Mouse (Mus musculus) neural tube, embryonic 11.5 days (tissue): ENCODE data around the gene Tbcb. TPM values are rescaled to one million over a fixed set of nuclear protein-coding genes. Genes with fewer than 3 reads are reported as not detected.
"Not testable (repeated sequence)": the region's sequence is repeated elsewhere in the genome, so short reads cannot be mapped to it uniquely, and the experiment has no call there.

Source experiments
- ATAC-seq: fragments of 200-750 bp; cut with Nextera tagmentation; 2 replicates; pipeline ENCODE4 v1.8.0; 2017; ENCODE audit warnings: moderate number of reproducible peaks, mild to moderate bottlenecking, moderate TSS enrichment, moderate library complexity; ENCODE audit not compliant: insufficient read depth, low FRiP score, low TSS enrichment
- DNase-seq: peaks from one replicate; pipeline ENCODE4 v3.0.0-alpha.2; 2015; ENCODE audit warnings: low spot score
- H3K27ac ChIP-seq: fragments of 300-500 bp; sonication (generic); 2 replicates; pipeline ENCODE4 v1.5.1; 2014; ENCODE audit warnings: low read depth, mild to moderate bottlenecking, low read length
- H3K27me3 ChIP-seq: fragments of 300-500 bp; sonication (generic); 2 replicates; pipeline ENCODE4 v1.6.1; 2014; ENCODE audit warnings: mild to moderate bottlenecking, low read length, mixed read lengths; ENCODE audit not compliant: control insufficient read depth, insufficient read depth
- H3K36me3 ChIP-seq: fragments of 300-500 bp; sonication (generic); 2 replicates; pipeline ENCODE4 v1.6.1; 2014; ENCODE audit warnings: mild to moderate bottlenecking, low read length, moderate library complexity, mixed read lengths; ENCODE audit not compliant: control insufficient read depth, insufficient read depth
- H3K4me1 ChIP-seq: fragments of 300-500 bp; sonication (generic); 2 replicates; pipeline ENCODE4 v1.6.1; 2014; ENCODE audit warnings: low read length, mixed read lengths; ENCODE audit not compliant: control insufficient read depth, insufficient read depth
- H3K4me2 ChIP-seq: fragments of 300-500 bp; sonication (generic); 2 replicates; pipeline ENCODE4 v1.6.1; 2014; ENCODE audit warnings: low read depth, mild to moderate bottlenecking, moderate library complexity
- H3K4me3 ChIP-seq: fragments of 300-500 bp; sonication (generic); 2 replicates; pipeline ENCODE4 v1.5.1; 2014; ENCODE audit warnings: low read depth, low read length
- H3K9ac ChIP-seq: fragments of 300-500 bp; sonication (generic); 2 replicates; pipeline ENCODE4 v1.6.1; 2014; ENCODE audit warnings: mild to moderate bottlenecking, low read length
- H3K9me3 ChIP-seq: fragments of 300-500 bp; sonication (generic); 2 replicates; pipeline ENCODE4 v1.6.1; 2016; ENCODE audit warnings: low read length; ENCODE audit not compliant: control insufficient read depth
- WGBS: fragments of 180-500 bp; shearing (Covaris S2); extraction: QIAGEN DNeasy Blood & Tissue Kit; methylation state at CpG from one replicate; pipeline ENCODE4 v1.1.7; 2014; 5-methylcytosine and 5-hydroxymethylcytosine counted together
- polyA plus RNA-seq: library from polyadenylated mRNA; unstranded; fragments of >200 nt; fragmentation: Nextera tagmentation; extraction: Ambion mirVana; gene quantifications from 2 replicates; pipeline ENCODE4 v1.2.1, GENCODE M21; 2014

Gene Tbcb
- polyA plus RNA-seq, 1 experiment from 2014 or later, result 302 TPM

- Histone ChIP-seq H3K27me3 (no peaks in the 10 kb centered on the region), H3K27ac (no peak overlapping the region), H3K36me3 (peaks cover 2% of the 10 kb centered on the region), H3K9ac (no peak overlapping the region), H3K4me2 (no peak overlapping the region), H3K4me3 (no peak overlapping the region), H3K9me3 (no peaks in the 10 kb centered on the region), H3K4me1 (no peaks in the 10 kb centered on the region)
- DNase-seq, result no peak
- ATAC-seq, result no peak
- WGBS, result 91% methylated on average over 3 of the region's 3 CpGs
Observed at GRCm38 (mm10) chr7:30266780-30267179, 34.7 kb upstream of the Tbcb start.

GRCm38 (mm10) chr7:30265935-30266334 lies 33.9 kb upstream of the Tbcb start:
- peaks cover 5% of the 10 kb centered on the region for H3K36me3 ChIP-seq

DNA sequence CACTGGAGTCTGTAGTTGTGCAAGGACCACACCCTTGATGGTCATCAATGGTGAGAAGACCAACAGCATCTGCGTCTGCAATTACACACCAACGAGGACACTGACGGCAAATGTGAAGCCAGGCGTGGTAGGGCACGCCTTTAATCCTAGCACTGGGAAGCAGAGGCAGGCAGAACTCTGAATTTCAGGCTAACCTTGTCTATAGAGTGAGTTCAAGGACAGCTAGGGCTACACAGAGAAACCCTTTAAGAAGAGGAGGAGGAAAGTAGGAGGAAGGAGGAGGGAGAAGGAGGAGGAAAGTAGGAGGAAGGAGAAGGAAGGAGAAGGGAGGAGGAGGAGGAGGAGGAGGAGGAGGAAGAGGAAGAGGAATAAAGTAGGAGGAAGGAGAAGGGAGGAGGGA lies 33.5 kb upstream of the Tbcb start:
- Histone ChIP-seq H3K9me3 (no peaks in the 10 kb centered on the region), H3K36me3 (peaks cover 5% of the 10 kb centered on the region), H3K4me1 (no peaks in the 10 kb centered on the region), H3K4me3 (no peak overlapping the region), H3K4me2 (no peak overlapping the region), H3K27me3 (no peaks in the 10 kb centered on the region), H3K27ac (no peak overlapping the region), H3K9ac (no peak overlapping the region)
- no peak for ATAC-seq
- 96% methylated on average over 5 of the region's 5 CpGs for WGBS
- no peak for DNase-seq

More at GRCm38 (mm10) chr7:30265935-30266334, 33.9 kb upstream of the Tbcb start:
- Histone ChIP-seq H3K27ac (no peak overlapping the region), H3K27me3 (no peaks in the 10 kb centered on the region), H3K9ac (no peak overlapping the region), H3K4me3 (no peak overlapping the region), H3K4me1 (no peaks in the 10 kb centered on the region), H3K9me3 (no peaks in the 10 kb centered on the region), H3K4me2 (no peak overlapping the region)
- DNase-seq (no peak), ATAC-seq (no peak)
- 84% methylated on average over 7 of the region's 7 CpGs for WGBS

- Histone ChIP-seq H3K4me1 (no peaks in the 10 kb centered on the region), H3K27ac (no peak overlapping the region), H3K9me3 (no peaks in the 10 kb centered on the region), H3K9ac (no peak overlapping the region), H3K4me2 (no peak overlapping the region), H3K36me3 (peaks cover 5% of the 10 kb centered on the region), H3K4me3 (no peak overlapping the region), H3K27me3 (no peaks in the 10 kb centered on the region)
- DNase-seq, result no peak
- WGBS, result 90% methylated on average over 2 of the region's 2 CpGs
- no peak for ATAC-seq
Observed at GRCm38 (mm10) chr7:30265041-30265440, 33.0 kb upstream of the Tbcb start.

- Histone ChIP-seq H3K36me3 (no peaks in the 10 kb centered on the region; the same call in 1 of the 2 replicates), H3K4me2 (no peak overlapping the region), H3K27me3 (no peaks in the 10 kb centered on the region), H3K4me1 (no peaks in the 10 kb centered on the region), H3K4me3 (no peak overlapping the region), H3K27ac (no peak overlapping the region), H3K9me3 (no peaks in the 10 kb centered on the region), H3K9ac (no peak overlapping the region)
- no peak for ATAC-seq
- no peak for DNase-seq
- WGBS, result 83% methylated on average over 12 of the region's 12 CpGs
Observed at GRCm38 (mm10) chr7:30251956-30252954, 20.2 kb upstream of the Tbcb start.

GRCm38 (mm10) chr7:30237374-30237773 lies 5.3 kb upstream of the Tbcb start:
- not testable (repeated sequence) for H3K36me3 ChIP-seq, ATAC-seq, H3K27me3 ChIP-seq, DNase-seq, H3K4me1 ChIP-seq, H3K4me3 ChIP-seq, H3K27ac ChIP-seq, H3K9ac ChIP-seq, H3K4me2 ChIP-seq, H3K9me3 ChIP-seq
- WGBS, result 83% methylated on average over 3 of the region's 3 CpGs

DNA sequence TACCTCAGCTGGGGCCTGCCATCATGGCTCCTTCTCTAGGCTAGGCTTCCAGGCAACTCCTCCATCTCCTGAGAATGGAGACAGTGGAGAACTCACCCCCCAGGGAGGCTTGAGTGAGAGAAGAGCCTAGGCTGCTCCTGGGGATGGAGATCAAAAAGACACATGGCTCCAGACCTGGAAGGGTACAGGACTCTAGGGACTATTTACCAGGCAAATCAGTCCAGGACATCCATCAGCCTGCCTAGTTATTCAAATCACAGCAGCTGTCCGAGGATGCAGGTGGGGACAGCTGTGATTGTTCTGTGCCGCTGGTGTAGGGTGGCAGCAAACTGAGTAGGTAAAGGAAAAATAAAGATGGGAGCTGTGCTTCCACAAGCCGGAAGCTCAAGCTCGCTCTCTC lies 3.6 kb upstream of the Tbcb start, which contains the start of gene Ovol3:
TSS of gene Ovol3 (minus strand) at position 101 of the 400 bp plus-strand sequence.
- H3K4me2 ChIP-seq, result no peak within 1 kb of the TSS
- no peaks in the 10 kb centered on the region for H3K9me3 ChIP-seq
- H3K4me3 ChIP-seq, result no peak within 1 kb of the TSS
- H3K27me3 ChIP-seq, result no peaks in the 10 kb centered on the region
- H3K4me1 ChIP-seq, result peaks cover 8% of the 10 kb centered on the region
- 89% methylated on average over 4 of the region's 4 CpGs for WGBS
- H3K36me3 ChIP-seq, result peaks cover 2% of the 10 kb centered on the region
- no peak within 1 kb of the TSS for H3K27ac ChIP-seq
- no peak within 1 kb of the TSS for H3K9ac ChIP-seq
- DNase-seq, result no peak
- no peak for ATAC-seq

GRCm38 (mm10) chr7:30235091-30235490 lies 3.0 kb upstream of the Tbcb start:
- no peak for DNase-seq
- WGBS, result 92% methylated on average over 8 of the region's 8 CpGs
- Histone ChIP-seq H3K36me3 (peaks cover 2% of the 10 kb centered on the region), H3K4me3 (no peak overlapping the region), H3K4me2 (no peak overlapping the region), H3K27ac (no peak overlapping the region), H3K27me3 (no peaks in the 10 kb centered on the region), H3K9me3 (no peaks in the 10 kb centered on the region), H3K4me1 (peaks cover 10% of the 10 kb centered on the region), H3K9ac (no peak overlapping the region)
- no peak for ATAC-seq
